Mouse (Mus musculus) testis, postnatal 10 days (tissue): ENCODE data around the gene 9930022D16Rik.

Experiments used
- DNase-seq: peaks from one replicate; pipeline ENCODE4 v3.0.0; 2021; ENCODE audit warnings: low spot score

Gene 9930022D16Rik

DNA sequence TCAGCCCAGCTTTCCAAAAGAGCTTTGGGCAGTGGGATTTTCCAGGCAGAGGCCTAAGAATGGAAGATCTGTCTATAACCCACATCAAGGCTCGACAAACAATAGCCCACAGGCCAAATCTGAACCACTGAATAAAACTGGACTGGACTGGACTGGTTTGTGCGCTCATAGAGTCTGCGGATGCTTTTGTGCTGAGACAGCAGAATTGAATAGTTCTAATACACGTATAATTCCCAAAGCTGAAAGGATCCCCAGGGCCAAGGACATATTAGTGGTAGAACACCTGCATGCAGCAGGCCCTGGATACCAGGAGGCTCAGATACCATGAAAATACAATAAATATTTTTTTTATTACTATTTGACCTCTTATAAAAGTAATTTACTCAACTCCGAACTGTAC, 42.5 kb downstream of the 9930022D16Rik start:
- DNase-seq = no peak

- DNase-seq = no peak
Measured at GRCm38 (mm10) chr11:109458165-109458564, 44.4 kb downstream of the 9930022D16Rik start.

DNA sequence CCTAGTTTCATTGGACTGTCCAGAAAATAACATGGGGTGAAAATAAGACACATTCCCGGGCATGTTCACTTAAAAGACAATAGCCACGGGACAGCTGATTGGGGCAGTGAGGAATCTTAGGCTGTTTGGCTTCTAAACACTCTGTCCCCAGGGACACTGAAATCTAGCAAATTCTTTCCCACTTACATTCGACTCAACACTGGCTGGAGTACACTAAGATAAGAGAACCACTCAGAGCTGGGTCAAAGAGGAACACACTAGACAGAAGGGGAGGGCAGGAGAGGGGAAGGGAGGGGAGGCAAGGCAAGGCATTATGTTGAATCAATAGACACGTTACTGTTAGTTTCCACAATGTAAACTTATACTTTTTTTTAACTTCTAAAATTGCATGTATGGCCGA, 46.9 kb downstream of the 9930022D16Rik start:
- DNase-seq = no peak

DNA sequence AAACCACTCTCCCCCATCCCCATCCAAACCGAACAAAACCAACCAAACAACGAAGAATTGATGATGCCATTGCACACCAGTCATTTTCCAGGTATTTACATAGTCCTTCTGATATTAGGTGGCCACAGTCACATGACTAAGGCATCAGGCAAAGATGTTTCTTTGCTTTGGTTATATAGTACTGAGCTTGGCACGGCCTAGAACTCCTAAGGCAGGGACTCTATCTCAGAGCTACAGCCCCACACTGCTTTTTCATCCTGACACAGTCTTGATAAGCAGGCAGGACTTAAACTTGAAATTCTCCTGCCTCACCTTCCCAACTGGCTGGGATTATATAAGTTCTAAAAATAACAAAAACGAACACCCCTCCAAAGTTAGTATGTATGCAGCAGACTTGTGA, 51.4 kb downstream of the 9930022D16Rik start:
- no peak for DNase-seq

- no peak for DNase-seq
Measured at GRCm38 (mm10) chr11:109466987-109467386, 53.3 kb downstream of the 9930022D16Rik start.

- DNase-seq = no peak
Measured at GRCm38 (mm10) chr11:109468133-109468532, 54.4 kb downstream of the 9930022D16Rik start.
